Mouse (Mus musculus) embryonic fibroblast, embryonic 13.5 days (primary cell): ENCODE data around the gene Akap6.

ENCODE experiments used
- CTCF ChIP-seq: IDR thresholded peaks from 2 replicates; pipeline ENCODE4 v1.5.1; 2011; ENCODE audit warnings: mild to moderate bottlenecking, control low read depth, low read length, moderate library complexity, borderline replicate concordance; ENCODE audit not compliant: insufficient read depth
- POLR2A ChIP-seq: IDR thresholded peaks from 2 replicates; pipeline ENCODE4 v1.6.1; 2011; ENCODE audit warnings: low read depth, mild to moderate bottlenecking, control low read depth, low read length, moderate library complexity

GRCm38 (mm10) chr12:53134196-53134595 is 435.0 kb downstream of the Akap6 start:
- no peak for TF ChIP-seq CTCF
- no peak for TF ChIP-seq POLR2A
